Mouse (Mus musculus) bone marrow, adult 2 months (tissue): ENCODE results near the gene Nhlrc2.

Experiments used
- CTCF ChIP-seq: fragments of 200-500 bp; IDR thresholded peaks from 2 replicates; pipeline ENCODE4 v1.5.1; 2011; ENCODE audit warnings: low read length, control low read depth; ENCODE audit not compliant: control insufficient read depth, insufficient read depth
- POLR2A ChIP-seq: fragments of 200-500 bp; IDR thresholded peaks from 2 replicates; pipeline ENCODE4 v1.6.1; 2011; ENCODE audit warnings: low read depth, mild to moderate bottlenecking, control low read depth, low read length, borderline replicate concordance; ENCODE audit not compliant: control insufficient read depth

GRCm38 (mm10) chr19:56647451-56648120, 99.5 kb downstream of the Nhlrc2 start:
- TF ChIP-seq CTCF = no peak
- no peak for TF ChIP-seq POLR2A
